Mouse (Mus musculus) CH12.LX (cell line): ENCODE measurements at regions not wholly inside any gene's neighbourhood (a gene's known extent, or its start where the extent isn't known, plus 50 kb on each side); places are given as distances from the start of the nearest gene placed in this dataset.

Experiments
- DNase-seq: peaks from one replicate; pipeline ENCODE4 v3.0.0-alpha.2; 2013; ENCODE audit errors: extremely low read depth
- H3K27ac ChIP-seq: 2 replicates; pipeline ENCODE4 v1.5.1; 2012; ENCODE audit warnings: low read depth, mild to moderate bottlenecking, control low read depth, moderate library complexity; ENCODE audit not compliant: insufficient read depth
- H3K27me3 ChIP-seq: replicated peaks from 2 replicates; pipeline ENCODE3; 2012; ENCODE audit warnings: inconsistent platforms
- H3K36me3 ChIP-seq, 2 experiments: replicated peaks in 1 of 2; 2 replicates each; pipeline versions ENCODE3 to v1.6.1; 2012; ENCODE audit warnings: inconsistent platforms in 1 of 2, low read length in 1 of 2, mild to moderate bottlenecking in 1 of 2, mixed read lengths in 1 of 2, moderate library complexity in 1 of 2; ENCODE audit not compliant: control insufficient read depth in 1 of 2, insufficient read depth in 1 of 2
- H3K4me1 ChIP-seq, 2 experiments: 2 replicates each; pipeline ENCODE4 v1.6.1; 2012; ENCODE audit warnings: inconsistent platforms in 1 of 2, moderate library complexity in 1 of 2; ENCODE audit not compliant: insufficient read depth in 2 of 2, control insufficient read depth in 1 of 2
- H3K4me2 ChIP-seq: 2 replicates; pipeline ENCODE4 v1.6.1; 2012; ENCODE audit warnings: low read depth, mild to moderate bottlenecking, control low read depth; ENCODE audit not compliant: poor library complexity, insufficient read depth, severe bottlenecking
- H3K4me3 ChIP-seq, 3 experiments: fragments of 150-350 bp in 1 of 3; sonication (generic) in 1 of 3; replicated peaks in 1 of 3; 2 replicates each; pipeline versions ENCODE3 to v1.5.1; 2011 to 2012; ENCODE audit warnings: low read depth in 2 of 3, low read length in 2 of 3, mild to moderate bottlenecking in 2 of 3, moderate library complexity in 2 of 3, control low read depth in 1 of 3, improper control_type of control experiment in 1 of 3, inconsistent platforms in 1 of 3, mixed read lengths in 1 of 3; ENCODE audit not compliant: poor library complexity in 1 of 3
- H3K79me2 ChIP-seq: replicated peaks from 2 replicates; pipeline ENCODE4 v1.6.1; 2012; ENCODE audit warnings: mild to moderate bottlenecking, moderate library complexity; ENCODE audit not compliant: control insufficient read depth, poor library complexity, insufficient read depth, severe bottlenecking; ENCODE audit errors: extremely low read depth
- H3K9ac ChIP-seq: 2 replicates; pipeline ENCODE4 v1.6.1; 2012; ENCODE audit warnings: low read depth, mild to moderate bottlenecking, control low read depth, moderate library complexity; ENCODE audit not compliant: insufficient read depth
- H3K9me3 ChIP-seq: replicated peaks from 2 replicates; pipeline ENCODE3; 2012; ENCODE audit warnings: low read length, inconsistent platforms, mixed read lengths
- BHLHE40 ChIP-seq: IDR thresholded peaks from 2 replicates; pipeline ENCODE4 v1.6.1; 2011; ENCODE audit warnings: mild to moderate bottlenecking, low read depth, low read length, improper control_type of control experiment
- CHD1 ChIP-seq: IDR thresholded peaks from 2 replicates; pipeline ENCODE4 v1.6.1; 2012; ENCODE audit warnings: low read depth, low read length, improper control_type of control experiment, inconsistent platforms
- E2F4 ChIP-seq: IDR thresholded peaks from 2 replicates; pipeline ENCODE4 v1.6.1; 2011; ENCODE audit warnings: low read depth, low read length, improper control_type of control experiment; ENCODE audit not compliant: insufficient replicate concordance
- ELF1 ChIP-seq: IDR thresholded peaks from 2 replicates; pipeline ENCODE4 v1.6.1; 2014; ENCODE audit warnings: low read depth, mild to moderate bottlenecking, inconsistent platforms, low read length, improper control_type of control experiment
- EP300 ChIP-seq: IDR thresholded peaks from 2 replicates; pipeline ENCODE4 v1.6.1; 2011; ENCODE audit warnings: low read length, improper control_type of control experiment
- IRF4 ChIP-seq: IDR thresholded peaks from 2 replicates; pipeline ENCODE4 v1.6.1; 2014; ENCODE audit warnings: low read depth, mild to moderate bottlenecking, inconsistent platforms, low read length, improper control_type of control experiment
- MAFK ChIP-seq: IDR thresholded peaks from 2 replicates; pipeline ENCODE4 v1.6.1; 2011; ENCODE audit warnings: low read length, improper control_type of control experiment; ENCODE audit not compliant: insufficient replicate concordance
- MAZ ChIP-seq: IDR thresholded peaks from 2 replicates; pipeline ENCODE4 v1.6.1; 2012; ENCODE audit warnings: low read depth, mild to moderate bottlenecking, inconsistent platforms, low read length, improper control_type of control experiment, moderate library complexity
- MEF2A ChIP-seq: IDR thresholded peaks from 2 replicates; pipeline ENCODE4 v1.6.1; 2014; ENCODE audit warnings: low read depth, mild to moderate bottlenecking, inconsistent platforms, low read length, improper control_type of control experiment, borderline replicate concordance
- MXI1 ChIP-seq: IDR thresholded peaks from 2 replicates; pipeline ENCODE4 v1.6.1; 2011; ENCODE audit warnings: mild to moderate bottlenecking, low read depth, low read length, improper control_type of control experiment
- MYC ChIP-seq: IDR thresholded peaks from 2 replicates; pipeline ENCODE4 v1.6.1; 2011; ENCODE audit warnings: low read depth, mild to moderate bottlenecking, improper control_type of control experiment, low read length
- PAX5 ChIP-seq: IDR thresholded peaks from 2 replicates; pipeline ENCODE4 v1.6.1; 2012; ENCODE audit warnings: low read length, inconsistent platforms, mixed read lengths
- POLR2A ChIP-seq: IDR thresholded peaks from 2 replicates; pipeline ENCODE4 v1.6.1; 2011; ENCODE audit warnings: low read depth, mild to moderate bottlenecking, improper control_type of control experiment, low read length
- SIN3A ChIP-seq: IDR thresholded peaks from 2 replicates; pipeline ENCODE4 v1.6.1; 2012; ENCODE audit warnings: low read length, improper control_type of control experiment, inconsistent platforms
- UBTF ChIP-seq: IDR thresholded peaks from 2 replicates; pipeline ENCODE4 v1.6.1; 2012; ENCODE audit warnings: low read depth, mild to moderate bottlenecking, inconsistent platforms, low read length, improper control_type of control experiment, moderate library complexity
- USF1 ChIP-seq: IDR thresholded peaks from 2 replicates; pipeline ENCODE4 v1.6.1; 2014; ENCODE audit warnings: low read depth, mild to moderate bottlenecking, inconsistent platforms, low read length, improper control_type of control experiment
- ZKSCAN1 ChIP-seq: IDR thresholded peaks from 2 replicates; pipeline ENCODE4 v1.6.1; 2012; ENCODE audit warnings: low read depth, inconsistent platforms, low read length, improper control_type of control experiment, borderline replicate concordance
- dilution Hi-C: fragments of 300-500 bp; cut with MboI; formaldehyde crosslinking; loops from 2 replicates; pipeline ENCODE4 v1.14.3; 2020; ENCODE audit warnings: low sequenced_read_pairs; ENCODE audit not compliant: extremely low pct_unique_long_range_greater_than_20kb, extremely low pct_ligation_motif_present
- in situ Hi-C: fragments of 300-500 bp; cut with MboI; formaldehyde crosslinking; loops from 3 replicates; pipeline ENCODE4 v1.14.3; 2019; ENCODE audit warnings: low sequenced_read_pairs, low pct_ligation_motif_present, low pct_unique_long_range_greater_than_20kb, mixed read lengths

- dilution Hi-C loops = no loop called here
- no peak overlapping the region for H3K4me2 ChIP-seq
- DNase-seq = no peak
These were observed 368.6 kb downstream of the Med13l start for GRCm38 (mm10) chr5:118929037-118929436.

GRCm38 (mm10) chr5:118929990-118930501, 369.6 kb downstream of the Med13l start:
- dilution Hi-C loops = no loop called here
- TF ChIP-seq MXI1 = no peak
- no peak for TF ChIP-seq E2F4
- no peak for TF ChIP-seq ZKSCAN1
- no peak for TF ChIP-seq MAFK
- TF ChIP-seq SIN3A = no peak
- TF ChIP-seq EP300 = no peak
- no peak for TF ChIP-seq MYC
- no peak for TF ChIP-seq IRF4
- TF ChIP-seq POLR2A = no peak
- TF ChIP-seq BHLHE40 = no peak
- TF ChIP-seq MEF2A = no peak
- TF ChIP-seq, all 38 proteins: peak for 0
- no peak for DNase-seq
- in situ Hi-C loops = no loop called here
- H3K36me3 ChIP-seq = no peaks in the 10 kb centered on the region
- H3K27ac ChIP-seq = no peak overlapping the region
- H3K9ac ChIP-seq = no peak overlapping the region
- H3K4me3 ChIP-seq = no peak overlapping the region
- H3K79me2 ChIP-seq = no peaks in the 10 kb centered on the region
- H3K4me1 ChIP-seq = no peaks in the 10 kb centered on the region
- no peak overlapping the region for H3K4me2 ChIP-seq
- H3K27me3 ChIP-seq = no peaks in the 10 kb centered on the region
- peaks cover 83% of the 10 kb centered on the region for H3K9me3 ChIP-seq

More at GRCm38 (mm10) chr5:118929037-118929436, 368.6 kb downstream of the Med13l start:
- TF ChIP-seq ELF1 (no peak), ZKSCAN1 (no peak), USF1 (no peak), MAFK (no peak), MEF2A (no peak), E2F4 (no peak), MAZ (no peak), CHD1 (no peak), UBTF (no peak), PAX5 (no peak)
- H3K9me3 ChIP-seq = peaks cover 85% of the 10 kb centered on the region
- in situ Hi-C loops = no loop called here
- no peak overlapping the region for H3K27ac ChIP-seq
- no peaks in the 10 kb centered on the region for H3K4me1 ChIP-seq
- H3K79me2 ChIP-seq = no peaks in the 10 kb centered on the region
- H3K27me3 ChIP-seq = no peaks in the 10 kb centered on the region
- no peak overlapping the region for H3K4me3 ChIP-seq
- H3K9ac ChIP-seq = no peak overlapping the region
- no peaks in the 10 kb centered on the region for H3K36me3 ChIP-seq
